Mouse (Mus musculus) right cerebral cortex, postnatal 25 days (tissue): ENCODE data around the gene Tram2.

Experiments
- DNase-seq: peaks from one replicate; pipeline ENCODE4 v3.0.0; 2022

Tram2 gene

GRCm38 (mm10) chr1:21008891-21009290 lies 70.1 kb downstream of the Tram2 start:
- DNase-seq, result no peak

- DNase-seq, result no peak
These were observed 70.9 kb downstream of the Tram2 start for GRCm38 (mm10) chr1:21007941-21008701.

GRCm38 (mm10) chr1:21006775-21007174 lies 72.3 kb downstream of the Tram2 start:
- DNase-seq, result no peak

- no peak for DNase-seq
These were observed 74.4 kb downstream of the Tram2 start for GRCm38 (mm10) chr1:21004596-21004995.

GRCm38 (mm10) chr1:21002246-21003142 lies 76.5 kb downstream of the Tram2 start:
- DNase-seq, result no peak

- DNase-seq, result no peak
These were observed 81.1 kb downstream of the Tram2 start for GRCm38 (mm10) chr1:20997881-20998389.

GRCm38 (mm10) chr1:20997328-20997689 lies 81.7 kb downstream of the Tram2 start:
- no peak for DNase-seq

- no peak for DNase-seq
These were observed 82.3 kb downstream of the Tram2 start for GRCm38 (mm10) chr1:20996603-20997327.

- DNase-seq, result no peak
These were observed 83.6 kb downstream of the Tram2 start for GRCm38 (mm10) chr1:20995331-20995986.

- no peak for DNase-seq
These were observed 84.7 kb downstream of the Tram2 start for GRCm38 (mm10) chr1:20994338-20994737.

GRCm38 (mm10) chr1:20993690-20994089 lies 85.3 kb downstream of the Tram2 start:
- no peak for DNase-seq

GRCm38 (mm10) chr1:20989461-20990083 lies 89.5 kb downstream of the Tram2 start:
- no peak for DNase-seq

- no peak for DNase-seq
These were observed 92.5 kb downstream of the Tram2 start for GRCm38 (mm10) chr1:20986378-20987056.

- DNase-seq, result no peak
These were observed 94.4 kb downstream of the Tram2 start for GRCm38 (mm10) chr1:20984582-20984981.

- DNase-seq, result no peak
These were observed 94.9 kb downstream of the Tram2 start for GRCm38 (mm10) chr1:20984103-20984502.

GRCm38 (mm10) chr1:20981764-20982163 lies 97.3 kb downstream of the Tram2 start:
- DNase-seq, result no peak

GRCm38 (mm10) chr1:20980553-20980952 lies 98.5 kb downstream of the Tram2 start:
- DNase-seq, result no peak

- no peak for DNase-seq
These were observed 104.5 kb downstream of the Tram2 start for GRCm38 (mm10) chr1:20974341-20975135.

GRCm38 (mm10) chr1:20973389-20973788 lies 105.6 kb downstream of the Tram2 start:
- no peak for DNase-seq

GRCm38 (mm10) chr1:20969642-20970041 lies 109.4 kb downstream of the Tram2 start:
- no peak for DNase-seq

- no peak for DNase-seq
These were observed 124.2 kb downstream of the Tram2 start for GRCm38 (mm10) chr1:20954876-20955275.
